Mouse (Mus musculus): Measurements from ENCODE around the gene Rab11fip3.
A peak's percentile ranks its signal among the peaks of the same experiment; 100 is the strongest.

Rab11fip3 gene

GRCm38 (mm10) chr17:26068831-26069739, at the start of gene Rab11fip3:
Gene Rab11fip3, minus strand, starts transcription at chr17:26069555.
- peak; percentile 85 for DNase-seq

- peak; percentile 54 for DNase-seq
Observed at GRCm38 (mm10) chr17:26116503-26117258, 47.3 kb upstream of the Rab11fip3 start.

GRCm38 (mm10) chr17:26115956-26116487, 46.7 kb upstream of the Rab11fip3 start:
- peak; percentile 82 for DNase-seq

GRCm38 (mm10) chr17:26115205-26115898, 46.0 kb upstream of the Rab11fip3 start:
- peak; percentile 96 for DNase-seq

GRCm38 (mm10) chr17:26114461-26114860, 45.1 kb upstream of the Rab11fip3 start:
- DNase-seq, result peak; percentile 54

- peak; percentile 87 for DNase-seq
Observed at GRCm38 (mm10) chr17:26114061-26114460, 44.7 kb upstream of the Rab11fip3 start.

GRCm38 (mm10) chr17:26113181-26113948, 44.0 kb upstream of the Rab11fip3 start, which contains the start of gene Tmem8:
Gene Tmem8, plus strand, starts transcription at chr17:26113299.
- DNase-seq, result peak; percentile 85

GRCm38 (mm10) chr17:26112751-26113150, 43.4 kb upstream of the Rab11fip3 start:
- no peak for DNase-seq

GRCm38 (mm10) chr17:26111722-26112121, 42.4 kb upstream of the Rab11fip3 start:
- no peak for DNase-seq

- no peak for DNase-seq
Observed at GRCm38 (mm10) chr17:26111024-26111423, 41.7 kb upstream of the Rab11fip3 start.

GRCm38 (mm10) chr17:26110156-26110555, 40.8 kb upstream of the Rab11fip3 start:
- no peak for DNase-seq

- no peak for DNase-seq
Observed at GRCm38 (mm10) chr17:26105619-26106018, 36.3 kb upstream of the Rab11fip3 start.

- DNase-seq, result peak; percentile 83
Observed at GRCm38 (mm10) chr17:26101478-26101877, 32.1 kb upstream of the Rab11fip3 start.

GRCm38 (mm10) chr17:26100166-26100565, 30.8 kb upstream of the Rab11fip3 start:
- DNase-seq, result no peak

GRCm38 (mm10) chr17:26099316-26099715, 30.0 kb upstream of the Rab11fip3 start:
- DNase-seq, result peak; percentile 64

- DNase-seq, result no peak
Observed at GRCm38 (mm10) chr17:26098461-26098860, 29.1 kb upstream of the Rab11fip3 start.

GRCm38 (mm10) chr17:26095121-26095740, 25.9 kb upstream of the Rab11fip3 start, which contains the start of gene Nme4:
Gene Nme4, minus strand, starts transcription at chr17:26095602.
- peak; percentile 43 for DNase-seq

GRCm38 (mm10) chr17:26094531-26095110, 25.3 kb upstream of the Rab11fip3 start:
- no peak for DNase-seq

- DNase-seq, result peak; percentile 95
Observed at GRCm38 (mm10) chr17:26089905-26090632, 20.7 kb upstream of the Rab11fip3 start, which contains the start of gene Decr2. Gene Decr2, minus strand, starts transcription at chr17:26090337.

GRCm38 (mm10) chr17:26087059-26087564, 17.8 kb upstream of the Rab11fip3 start:
- no peak for DNase-seq
